Mouse (Mus musculus) embryonic facial prominence, embryonic 14.5 days (tissue): Measurements from ENCODE around the gene Lemd1. TPM values are rescaled to one million over a fixed set of nuclear protein-coding genes. Genes with fewer than 3 reads are reported as not detected.
"Not testable (repeated sequence)": the region's sequence is repeated elsewhere in the genome, so short reads cannot be mapped to it uniquely, and the experiment has no call there.

ENCODE experiments used
- ATAC-seq: fragments of 200-750 bp; cut with Nextera tagmentation; 2 replicates; pipeline ENCODE4 v1.8.0; 2017; ENCODE audit warnings: low read depth, moderate number of reproducible peaks, moderate TSS enrichment
- DNase-seq: peaks from one replicate; pipeline ENCODE4 v3.0.0-alpha.2; 2015; ENCODE audit warnings: low spot score
- H3K27ac ChIP-seq: fragments of 300-500 bp; sonication (generic); replicated peaks from 2 replicates; pipeline ENCODE4 v1.5.1; 2014; ENCODE audit warnings: low read depth, mild to moderate bottlenecking, low read length, moderate library complexity
- H3K27me3 ChIP-seq: fragments of 300-500 bp; sonication (generic); replicated peaks from 2 replicates; pipeline ENCODE4 v1.6.1; 2014; ENCODE audit warnings: low read length; ENCODE audit not compliant: control insufficient read depth, insufficient read depth
- H3K36me3 ChIP-seq: fragments of 300-500 bp; sonication (generic); 2 replicates; pipeline ENCODE4 v1.6.1; 2014; ENCODE audit warnings: low read length, mixed read lengths; ENCODE audit not compliant: control insufficient read depth, insufficient read depth
- H3K4me1 ChIP-seq: fragments of 300-500 bp; sonication (generic); 2 replicates; pipeline ENCODE4 v1.6.1; 2014; ENCODE audit warnings: antibody characterized with exemption, low read length; ENCODE audit not compliant: control insufficient read depth, insufficient read depth
- H3K4me2 ChIP-seq: fragments of 300-500 bp; sonication (generic); 2 replicates; pipeline ENCODE4 v1.6.1; 2014; ENCODE audit warnings: low read depth, mild to moderate bottlenecking, low read length, moderate library complexity, mixed read lengths
- H3K4me3 ChIP-seq: fragments of 300-500 bp; sonication (generic); 2 replicates; pipeline ENCODE4 v1.5.1; 2014; ENCODE audit warnings: low read depth, mild to moderate bottlenecking, low read length
- H3K9ac ChIP-seq: fragments of 300-500 bp; sonication (generic); 2 replicates; pipeline ENCODE4 v1.6.1; 2014; ENCODE audit warnings: low read depth, mild to moderate bottlenecking, low read length, moderate library complexity, mixed read lengths
- H3K9me3 ChIP-seq: fragments of 300-500 bp; sonication (generic); 2 replicates; pipeline ENCODE4 v1.6.1; 2016; ENCODE audit warnings: low read length; ENCODE audit not compliant: control insufficient read depth
- WGBS: fragments of 180-500 bp; shearing (Covaris S2); extraction: QIAGEN DNeasy Blood & Tissue Kit; methylation state at CpG from one replicate; pipeline ENCODE4 v1.1.7; 2014; 5-methylcytosine and 5-hydroxymethylcytosine counted together
- polyA plus RNA-seq: library from polyadenylated mRNA; unstranded; fragments of >200 nt; fragmentation: Nextera tagmentation; extraction: Ambion mirVana; gene quantifications from 2 replicates; pipeline ENCODE4 v1.2.1, GENCODE M21; 2014

The Lemd1 gene
- polyA plus RNA-seq, 1 experiment from 2014 or later, result 0.46 TPM

GRCm38 (mm10) chr1:132158741-132159140 is 32.5 kb upstream of the Lemd1 start:
- no peak for ATAC-seq
- no peak overlapping the region for H3K27ac ChIP-seq
- 18% methylated on average over 2 of the region's 2 CpGs for WGBS
- no peak overlapping the region for H3K9ac ChIP-seq
- no peaks in the 10 kb centered on the region for H3K36me3 ChIP-seq
- H3K9me3 ChIP-seq, result no peaks in the 10 kb centered on the region
- peak; percentile 68 for DNase-seq
- no peak overlapping the region for H3K4me2 ChIP-seq
- H3K4me1 ChIP-seq, result no peaks in the 10 kb centered on the region
- H3K27me3 ChIP-seq, result no peaks in the 10 kb centered on the region; the same call in 1 of the 2 replicates
- H3K4me3 ChIP-seq, result no peak overlapping the region

- no peaks in the 10 kb centered on the region for H3K36me3 ChIP-seq
- no peak overlapping the region for H3K27ac ChIP-seq
- no peak for ATAC-seq
- no peak for DNase-seq
- no peaks in the 10 kb centered on the region for H3K4me1 ChIP-seq
- WGBS, result 44% methylated on average over 4 of the region's 4 CpGs
- H3K4me3 ChIP-seq, result no peak overlapping the region
- no peaks in the 10 kb centered on the region for H3K9me3 ChIP-seq
- no peak overlapping the region for H3K4me2 ChIP-seq
- H3K27me3 ChIP-seq, result no peaks in the 10 kb centered on the region; the same call in 1 of the 2 replicates
- H3K9ac ChIP-seq, result no peak overlapping the region
These were observed 31.6 kb upstream of the Lemd1 start for GRCm38 (mm10) chr1:132159681-132160080.

- Histone ChIP-seq H3K9me3 (no peaks in the 10 kb centered on the region), H3K9ac (0 out of 2 replicates have a peak overlapping the region, but pooled peaks have one; percentile 31), H3K4me2 (no peak overlapping the region), H3K4me1 (no peaks in the 10 kb centered on the region), H3K27ac (no peak overlapping the region), H3K36me3 (no peaks in the 10 kb centered on the region), H3K27me3 (no peaks in the 10 kb centered on the region; the same call in 1 of the 2 replicates), H3K4me3 (no peak overlapping the region)
- WGBS, result 50% methylated on average over 7 of the region's 7 CpGs
- DNase-seq, result no peak
- ATAC-seq, result no peak
These were observed 29.9 kb upstream of the Lemd1 start for GRCm38 (mm10) chr1:132161211-132161880.

GRCm38 (mm10) chr1:132162618-132163017 is 28.6 kb upstream of the Lemd1 start:
- not testable (repeated sequence) for H3K4me3 ChIP-seq, H3K27ac ChIP-seq, H3K27me3 ChIP-seq, H3K36me3 ChIP-seq, H3K9me3 ChIP-seq, H3K4me2 ChIP-seq, H3K9ac ChIP-seq, ATAC-seq, DNase-seq, H3K4me1 ChIP-seq
- WGBS, result 55% methylated on average over 9 of the region's 9 CpGs

- Histone ChIP-seq H3K4me2 (no peak overlapping the region), H3K4me1 (no peaks in the 10 kb centered on the region), H3K27me3 (no peaks in the 10 kb centered on the region), H3K36me3 (no peaks in the 10 kb centered on the region), H3K9ac (no peak overlapping the region), H3K27ac (no peak overlapping the region), H3K4me3 (no peak overlapping the region), H3K9me3 (no peaks in the 10 kb centered on the region)
- ATAC-seq (peak; percentile 38; the same call in 1 of the 2 replicates), DNase-seq (no peak)
- 31% methylated on average over 11 of the region's 13 CpGs for WGBS
These were observed 26.3 kb upstream of the Lemd1 start for GRCm38 (mm10) chr1:132164780-132165518.

- no peaks in the 10 kb centered on the region for H3K27me3 ChIP-seq
- no peak for DNase-seq
- WGBS, result 48% methylated on average over 3 of the region's 3 CpGs
These were observed 25.4 kb upstream of the Lemd1 start for GRCm38 (mm10) chr1:132165859-132166258.

GRCm38 (mm10) chr1:132168115-132168767 is 23.0 kb upstream of the Lemd1 start:
- Histone ChIP-seq H3K27me3 (no peaks in the 10 kb centered on the region), H3K27ac (no peak overlapping the region), H3K4me2 (peak overlapping the region; percentile 44), H3K4me3 (peak overlapping the region; percentile 14; the same call in 1 of the 2 replicates), H3K36me3 (no peaks in the 10 kb centered on the region), H3K9me3 (no peaks in the 10 kb centered on the region), H3K4me1 (no peaks in the 10 kb centered on the region), H3K9ac (peak overlapping the region; percentile 40)
- 7% methylated on average over 12 of the region's 12 CpGs for WGBS
- DNase-seq (peak; percentile 63), ATAC-seq (peak; percentile 81)

More at GRCm38 (mm10) chr1:132165859-132166258, 25.4 kb upstream of the Lemd1 start:
- no peak overlapping the region for H3K9ac ChIP-seq
- ATAC-seq, result no peak
- H3K4me1 ChIP-seq, result no peaks in the 10 kb centered on the region
- no peaks in the 10 kb centered on the region for H3K9me3 ChIP-seq
- H3K4me3 ChIP-seq, result no peak overlapping the region
- no peak overlapping the region for H3K4me2 ChIP-seq
- H3K27ac ChIP-seq, result no peak overlapping the region
- no peaks in the 10 kb centered on the region for H3K36me3 ChIP-seq

GRCm38 (mm10) chr1:132170698-132171097 is 20.5 kb upstream of the Lemd1 start:
- Histone ChIP-seq H3K9me3 (no peaks in the 10 kb centered on the region), H3K9ac (no peak overlapping the region), H3K4me1 (no peaks in the 10 kb centered on the region), H3K36me3 (no peaks in the 10 kb centered on the region), H3K27me3 (no peaks in the 10 kb centered on the region), H3K4me3 (no peak overlapping the region), H3K4me2 (no peak overlapping the region), H3K27ac (no peak overlapping the region)
- DNase-seq (no peak), ATAC-seq (no peak)
- WGBS, result 61% methylated on average over 6 of the region's 6 CpGs
